Mouse (Mus musculus) midbrain, embryonic 10.5 days (tissue): ENCODE measurements around the gene Hist2h2aa1. TPM values are rescaled to one million over a fixed set of nuclear protein-coding genes. Genes with fewer than 3 reads are reported as not detected.
"Not testable (repeated sequence)": the region's sequence is repeated elsewhere in the genome, so short reads cannot be mapped to it uniquely, and the experiment has no call there.

Experiments
- DNase-seq: peaks from one replicate; pipeline ENCODE4 v3.0.0-alpha.2; 2017; ENCODE audit warnings: low spot score
- H3K27ac ChIP-seq: fragments of 300-500 bp; sonication (generic); replicated peaks from 2 replicates; pipeline ENCODE4 v1.5.1; 2016; ENCODE audit warnings: mild to moderate bottlenecking
- H3K27me3 ChIP-seq: fragments of 300-500 bp; sonication (generic); 2 replicates; pipeline ENCODE4 v1.6.1; 2016; ENCODE audit warnings: low read depth, mild to moderate bottlenecking; ENCODE audit not compliant: poor library complexity, severe bottlenecking
- H3K36me3 ChIP-seq: fragments of 300-500 bp; sonication (generic); 2 replicates; pipeline ENCODE4 v1.6.1; 2016; ENCODE audit warnings: mild to moderate bottlenecking, moderate library complexity
- H3K4me1 ChIP-seq: fragments of 300-500 bp; sonication (generic); 2 replicates; pipeline ENCODE4 v1.6.1; 2016
- H3K4me3 ChIP-seq: fragments of 300-500 bp; sonication (generic); 2 replicates; pipeline ENCODE4 v1.5.1; 2016; ENCODE audit warnings: mild to moderate bottlenecking, moderate library complexity
- H3K9me3 ChIP-seq: fragments of 300-500 bp; sonication (generic); replicated peaks from 2 replicates; pipeline ENCODE4 v1.6.1; 2016; ENCODE audit warnings: mild to moderate bottlenecking
- WGBS: fragments of 180-500 bp; shearing (Covaris S2); methylation state at CpG from one replicate; pipeline ENCODE4 v1.1.7; 2016; 5-methylcytosine and 5-hydroxymethylcytosine counted together
- microRNA-seq: library from miRNA; unstranded; fragments of <30 nt; microRNA quantifications from one replicate; pipeline ENCODE4, GENCODE M21; 2017
- polyA plus RNA-seq: library from polyadenylated mRNA; unstranded; fragments of >200 nt; fragmentation: Nextera tagmentation; extraction: Ambion mirVana; gene quantifications from 2 replicates; pipeline ENCODE4 v1.2.1, GENCODE M21; 2016

The Hist2h2aa1 gene
- polyA plus RNA-seq, 1 experiment from 2014 or later = 13.7 TPM

GRCm38 (mm10) chr3:96280660-96281059 lies 35.4 kb downstream of the Hist2h2aa1 start:
- Histone ChIP-seq H3K27me3 (peaks cover 65% of the 10 kb centered on the region), H3K27ac (no peak overlapping the region), H3K4me3 (no peak overlapping the region), H3K9me3 (no peaks in the 10 kb centered on the region), H3K36me3 (no peaks in the 10 kb centered on the region), H3K4me1 (peaks cover 28% of the 10 kb centered on the region)
- no peak for DNase-seq
- WGBS = 56% methylated on average over 6 of the region's 6 CpGs

GRCm38 (mm10) chr3:96284457-96284856 lies 39.2 kb downstream of the Hist2h2aa1 start:
- Histone ChIP-seq H3K27ac (no peak overlapping the region), H3K4me1 (peaks cover 19% of the 10 kb centered on the region), H3K9me3 (0 out of 2 replicates have a peak, but pooled peaks cover 4% of the 10 kb centered on the region), H3K4me3 (peak overlapping the region; percentile 29; the same call in 1 of the 2 replicates), H3K36me3 (no peaks in the 10 kb centered on the region), H3K27me3 (peaks cover 62% of the 10 kb centered on the region)
- WGBS = 26% methylated on average over 4 of the region's 4 CpGs
- peak; percentile 21 for DNase-seq

GRCm38 (mm10) chr3:96287334-96287733 lies 42.0 kb downstream of the Hist2h2aa1 start:
- Histone ChIP-seq H3K27me3 (peaks cover 39% of the 10 kb centered on the region), H3K4me1 (peaks cover 19% of the 10 kb centered on the region)
- not testable (repeated sequence) for H3K9me3 ChIP-seq, H3K36me3 ChIP-seq, H3K27ac ChIP-seq, DNase-seq, H3K4me3 ChIP-seq
- WGBS = 85% methylated on average over 11 of the region's 11 CpGs

GRCm38 (mm10) chr3:96289201-96289600 lies 43.9 kb downstream of the Hist2h2aa1 start:
- Histone ChIP-seq H3K27ac (no peak overlapping the region), H3K9me3 (0 out of 2 replicates have a peak, but pooled peaks cover 4% of the 10 kb centered on the region), H3K4me3 (no peak overlapping the region), H3K27me3 (peaks cover 20% of the 10 kb centered on the region), H3K36me3 (no peaks in the 10 kb centered on the region), H3K4me1 (peaks cover 9% of the 10 kb centered on the region)
- WGBS = 71% methylated on average over 3 of the region's 3 CpGs
- DNase-seq = no peak

GRCm38 (mm10) chr3:96290727-96291126 lies 45.4 kb downstream of the Hist2h2aa1 start:
- H3K36me3 ChIP-seq, H3K27me3 ChIP-seq, H3K27ac ChIP-seq, DNase-seq, H3K9me3 ChIP-seq, H3K4me1 ChIP-seq, H3K4me3 ChIP-seq: not testable (repeated sequence)
- WGBS = 93% methylated on average over 3 of the region's 3 CpGs

GRCm38 (mm10) chr3:96292641-96293040 lies 47.3 kb downstream of the Hist2h2aa1 start:
- 68% methylated on average over 6 of the region's 6 CpGs for WGBS
- H3K4me3 ChIP-seq = no peak overlapping the region
- H3K4me1 ChIP-seq = no peaks in the 10 kb centered on the region
- H3K9me3 ChIP-seq = no peaks in the 10 kb centered on the region
- no peak for DNase-seq
- no peaks in the 10 kb centered on the region for H3K36me3 ChIP-seq
- no peak overlapping the region for H3K27ac ChIP-seq
- H3K27me3 ChIP-seq = no peaks in the 10 kb centered on the region

GRCm38 (mm10) chr3:96293368-96293767 lies 48.1 kb downstream of the Hist2h2aa1 start:
- WGBS = 54% methylated on average over 5 of the region's 5 CpGs
- Histone ChIP-seq H3K27ac (no peak overlapping the region), H3K27me3 (no peaks in the 10 kb centered on the region), H3K4me1 (no peaks in the 10 kb centered on the region), H3K36me3 (no peaks in the 10 kb centered on the region), H3K9me3 (no peaks in the 10 kb centered on the region), H3K4me3 (no peak overlapping the region)
- DNase-seq = no peak

GRCm38 (mm10) chr3:96293787-96294186 lies 48.5 kb downstream of the Hist2h2aa1 start, which contains the start of gene Fcgr1:
Fcgr1 (minus strand) TSS chr3:96293969.
- DNase-seq = no peak
- H3K4me1 ChIP-seq = no peaks in the 10 kb centered on the region
- H3K27ac ChIP-seq = no peak within 1 kb of the TSS
- 86% methylated on average over 4 of the region's 4 CpGs for WGBS
- H3K27me3 ChIP-seq = no peaks in the 10 kb centered on the region
- no peak within 1 kb of the TSS for H3K4me3 ChIP-seq
- H3K9me3 ChIP-seq = no peaks in the 10 kb centered on the region
- H3K36me3 ChIP-seq = no peaks in the 10 kb centered on the region

Small RNA genes within 50 kb of the gene (microRNA-seq; reads per million reads assigned to microRNA genes)
- not detected for gene Gm44492
- gene Gm47311 = not detected
- gene Gm47313 = not detected

Other genes with a start within 250 kb of the Hist2h2aa1 start
- 66.8 and 69.0 TPM in 2 replicates for gene Plekho1, start 249.5 kb upstream of the Hist2h2aa1 start, polyA plus RNA-seq
- gene Vps45, start 187.0 kb upstream of the Hist2h2aa1 start, polyA plus RNA-seq = 28.6 and 33.3 TPM in 2 replicates
- gene Otud7b, start 141.0 kb upstream of the Hist2h2aa1 start, polyA plus RNA-seq = 16.5 and 18.9 TPM in 2 replicates
- 7.8 and 9.6 TPM in 2 replicates for gene Mtmr11, start 83.5 kb upstream of the Hist2h2aa1 start, polyA plus RNA-seq
- 262 and 271 TPM in 2 replicates for gene Sf3b4, start 73.2 kb upstream of the Hist2h2aa1 start, polyA plus RNA-seq
- gene Sv2a, start 64.3 kb upstream of the Hist2h2aa1 start, polyA plus RNA-seq = 3.1 and 8.8 TPM in 2 replicates
- 86.7 and 92.8 TPM in 2 replicates for gene Bola1, start 25.8 kb upstream of the Hist2h2aa1 start, polyA plus RNA-seq
- 0.98 TPM in 1 of 2 replicates, not detected in the other for gene Hist2h2ab, start 25.6 kb upstream of the Hist2h2aa1 start, polyA plus RNA-seq
- gene Hist2h2ac, start 24.6 kb upstream of the Hist2h2aa1 start, polyA plus RNA-seq = 7.3 and 17.2 TPM in 2 replicates
- gene Hist2h2be, start 24.4 kb upstream of the Hist2h2aa1 start, polyA plus RNA-seq = 11.5 and 11.9 TPM in 2 replicates
- gene Hist2h3c2, start 6.4 kb upstream of the Hist2h2aa1 start, polyA plus RNA-seq = 8.1 TPM in 2 replicates
- gene Hist2h2aa2, start 5.2 kb upstream of the Hist2h2aa1 start, polyA plus RNA-seq = 24.3 and 34.9 TPM in 2 replicates
- 0.70 and 0.86 TPM in 2 replicates for gene Hist2h3c1, start 1.2 kb downstream of the Hist2h2aa1 start, polyA plus RNA-seq
- 12.2 and 12.6 TPM in 2 replicates for gene Hist2h4, start 17.8 kb downstream of the Hist2h2aa1 start, polyA plus RNA-seq
- 49.5 and 57.2 TPM in 2 replicates for gene Hist2h3b, start 23.2 kb downstream of the Hist2h2aa1 start, polyA plus RNA-seq
- gene Hist2h2bb, start 24.3 kb downstream of the Hist2h2aa1 start, polyA plus RNA-seq = 9.5 and 10.3 TPM in 2 replicates
- gene Fcgr1, start 48.5 kb downstream of the Hist2h2aa1 start, polyA plus RNA-seq = 1.8 and 2.1 TPM in 2 replicates
- 0.20 and 0.30 TPM in 2 replicates for gene BC107364, start 206.8 kb downstream of the Hist2h2aa1 start, polyA plus RNA-seq